Mouse (Mus musculus): ENCODE results near the gene Elfn2.

DNA sequence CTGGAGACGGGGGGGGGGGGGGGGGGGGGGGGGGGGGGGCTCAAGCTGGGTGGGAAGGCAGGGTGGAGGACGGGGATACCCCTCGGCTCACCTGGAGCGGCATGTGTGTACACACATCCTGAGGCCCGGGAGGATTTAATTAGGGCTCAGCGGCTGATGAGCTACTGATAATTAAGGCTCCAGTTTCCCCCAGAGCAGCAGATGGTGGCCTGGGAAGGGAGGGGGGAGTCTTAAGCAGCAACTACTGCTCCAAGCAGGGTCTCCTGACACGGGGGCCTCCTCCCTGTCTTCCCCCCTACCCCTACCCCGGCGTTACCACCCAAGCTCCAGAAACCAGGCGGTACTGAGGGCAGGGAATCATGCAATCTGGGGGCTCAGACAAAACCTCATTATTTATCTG lies 44.6 kb upstream of the Elfn2 start:
- no peak for TF ChIP-seq POLR2A (IDR thresholded peaks at IDR 0.05; ENCODE audit: control insufficient read depth, extremely low read depth, insufficient read depth, low read length, poor library complexity)
- no peak for TF ChIP-seq CTCF (IDR thresholded peaks at IDR 0.05; ENCODE audit: borderline replicate concordance, control insufficient read depth, extremely low read depth, insufficient read depth, low read length, poor library complexity)

All from thymus, adult 2 months (tissue).